Mouse (Mus musculus): ENCODE data around the gene Rbm4b. TPM values are rescaled to one million over a fixed set of nuclear protein-coding genes. Genes with fewer than 3 reads are reported as not detected.
A peak's percentile ranks its signal among the peaks of the same experiment; 100 is the strongest.

Gene Rbm4b
- polyA plus RNA-seq (2012; rRNA removed), result 29.8 and 30.5 TPM in 2 replicates

DNA sequence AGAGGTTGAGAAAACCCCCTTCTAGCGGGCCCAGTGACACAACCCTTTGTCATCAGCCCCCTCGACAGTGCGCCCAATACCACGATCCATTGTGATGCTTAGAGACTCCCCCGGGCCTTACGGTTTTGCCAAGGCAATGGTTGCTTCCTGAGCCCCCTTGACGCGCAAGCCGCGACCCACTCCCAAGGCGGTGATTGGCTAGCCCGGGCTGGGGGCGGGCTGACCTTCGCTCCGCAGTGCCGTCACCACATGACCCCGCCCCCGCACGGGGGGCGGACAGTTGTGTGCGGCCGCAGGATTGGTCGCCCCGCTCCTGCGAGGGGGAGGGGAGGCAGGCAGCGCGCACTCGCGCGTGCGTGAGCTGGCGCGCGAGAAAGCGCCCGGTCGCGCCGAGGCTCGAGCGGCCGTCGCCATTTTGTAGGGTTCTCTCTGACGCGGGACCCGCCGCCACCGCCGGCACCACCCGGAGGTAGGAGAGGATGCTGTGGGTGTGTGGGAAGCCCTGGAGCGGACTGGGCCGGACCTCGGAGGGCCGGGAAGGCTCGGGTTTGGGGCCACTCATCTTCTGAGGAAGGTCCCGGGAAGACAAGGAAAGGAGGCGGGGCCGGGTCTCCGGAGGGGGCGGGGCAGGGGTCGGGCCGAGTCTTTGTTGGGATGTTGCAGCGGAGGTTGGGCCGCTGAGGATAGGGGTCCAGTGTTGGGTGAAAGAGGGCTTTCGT lies at the start of gene Rbm4b:
Gene Rbm4b, plus strand, starts transcription at position 305 of the 719 bp plus-strand sequence.
- TF ChIP-seq CTCF (IDR thresholded peaks at IDR 0.05; ENCODE audit: borderline replicate concordance, insufficient read depth, low read depth, low read length) (no peak), POLR2A (IDR thresholded peaks at IDR 0.05; ENCODE audit: borderline replicate concordance, insufficient read depth, low read length) (peak; percentile 73)
- Histone ChIP-seq H3K27ac (ENCODE audit: insufficient read depth, low read length) (peak within 1 kb of the TSS; percentile 80), H3K27me3 (ENCODE audit: control insufficient read depth, insufficient read depth, low read length) (no peaks in the 10 kb centered on the region), H3K4me1 (ENCODE audit: control insufficient read depth, insufficient read depth, low read length) (peaks cover 3% of the 10 kb centered on the region; the same call in 1 of the 2 replicates), H3K4me3 (replicated peaks; ENCODE audit: insufficient read depth, low read depth, low read length) (peak within 1 kb of the TSS; percentile 80)
- WGBS, result 1% methylated on average over 65 of the region's 65 CpGs
- DNase-seq, result peak; percentile 96 to 98

DNA sequence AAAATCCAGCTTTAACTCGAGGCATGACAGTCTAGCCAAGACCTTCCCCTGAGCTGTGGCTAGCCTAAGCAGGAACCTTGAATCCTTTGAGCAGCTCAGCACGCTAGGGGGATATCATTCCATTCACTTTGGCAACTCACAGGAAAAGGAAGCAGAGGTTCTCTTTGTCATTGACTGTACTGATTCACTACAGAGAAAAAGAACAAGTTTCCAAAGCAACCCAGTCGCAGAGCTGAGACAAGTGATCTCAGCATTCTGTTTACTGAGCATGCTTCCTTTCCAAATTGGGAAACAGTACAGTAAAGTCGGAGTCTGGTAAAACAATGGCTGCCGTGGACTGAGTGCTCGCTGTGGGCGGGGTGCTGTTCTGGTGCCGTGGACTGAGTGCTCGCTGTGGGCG lies 47.5 kb upstream of the Rbm4b start:
- Histone ChIP-seq H3K4me1 (ENCODE audit: control insufficient read depth, insufficient read depth, low read length) (peaks cover 3% of the 10 kb centered on the region), H3K4me3 (replicated peaks; ENCODE audit: insufficient read depth, low read depth, low read length) (no peak overlapping the region), H3K27me3 (ENCODE audit: control insufficient read depth, insufficient read depth, low read length) (no peaks in the 10 kb centered on the region), H3K27ac (ENCODE audit: insufficient read depth, low read length) (no peak overlapping the region)
- DNase-seq, result no peak
- 89% methylated on average over 10 of the region's 10 CpGs for WGBS
- no peak for TF ChIP-seq CTCF (IDR thresholded peaks at IDR 0.05; ENCODE audit: borderline replicate concordance, insufficient read depth, low read depth, low read length)
- TF ChIP-seq POLR2A (IDR thresholded peaks at IDR 0.05; ENCODE audit: borderline replicate concordance, insufficient read depth, low read length), result no peak

DNA sequence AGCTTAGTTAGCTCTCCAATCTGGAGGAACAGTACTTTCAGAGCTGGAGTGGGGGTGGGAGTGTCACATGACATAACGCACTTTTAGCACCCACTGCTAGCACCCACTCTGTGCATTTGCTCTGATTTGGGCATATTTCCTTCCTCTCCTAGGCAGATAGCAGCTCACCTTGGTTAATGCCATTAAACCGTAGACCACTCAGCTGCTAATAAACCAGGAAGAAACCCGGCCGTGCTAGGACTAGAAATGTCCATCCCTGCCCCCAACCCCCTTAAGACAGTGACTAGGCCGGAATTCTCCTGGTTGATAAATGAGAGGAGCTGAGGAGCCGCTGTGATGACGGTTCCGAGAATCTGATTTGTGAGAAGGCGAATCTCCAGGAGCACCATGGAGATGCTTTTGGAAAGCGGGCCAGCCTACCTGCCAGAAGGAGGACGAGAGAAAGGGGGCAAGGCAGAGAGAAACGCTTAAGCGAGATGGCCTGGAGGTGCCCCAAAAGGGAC lies 45.1 kb upstream of the Rbm4b start, which contains the start of gene Sptbn2:
Gene Sptbn2, plus strand, starts transcription at position 70 of the 503 bp plus-strand sequence.
- 5% methylated on average over 13 of the region's 13 CpGs for WGBS
- Histone ChIP-seq H3K4me1 (ENCODE audit: control insufficient read depth, insufficient read depth, low read length) (peaks cover 15% of the 10 kb centered on the region), H3K4me3 (replicated peaks; ENCODE audit: insufficient read depth, low read depth, low read length) (peak within 1 kb of the TSS; percentile 99), H3K27ac (ENCODE audit: insufficient read depth, low read length) (peak within 1 kb of the TSS; percentile 98), H3K27me3 (ENCODE audit: control insufficient read depth, insufficient read depth, low read length) (no peaks in the 10 kb centered on the region)
- peak in 1 of 2 experiments; percentile 82 for DNase-seq
- TF ChIP-seq POLR2A (IDR thresholded peaks at IDR 0.05; ENCODE audit: borderline replicate concordance, insufficient read depth, low read length) (peak; percentile 11; the same call in 1 of the 2 replicates), CTCF (IDR thresholded peaks at IDR 0.05; ENCODE audit: borderline replicate concordance, insufficient read depth, low read depth, low read length) (no peak)

DNA sequence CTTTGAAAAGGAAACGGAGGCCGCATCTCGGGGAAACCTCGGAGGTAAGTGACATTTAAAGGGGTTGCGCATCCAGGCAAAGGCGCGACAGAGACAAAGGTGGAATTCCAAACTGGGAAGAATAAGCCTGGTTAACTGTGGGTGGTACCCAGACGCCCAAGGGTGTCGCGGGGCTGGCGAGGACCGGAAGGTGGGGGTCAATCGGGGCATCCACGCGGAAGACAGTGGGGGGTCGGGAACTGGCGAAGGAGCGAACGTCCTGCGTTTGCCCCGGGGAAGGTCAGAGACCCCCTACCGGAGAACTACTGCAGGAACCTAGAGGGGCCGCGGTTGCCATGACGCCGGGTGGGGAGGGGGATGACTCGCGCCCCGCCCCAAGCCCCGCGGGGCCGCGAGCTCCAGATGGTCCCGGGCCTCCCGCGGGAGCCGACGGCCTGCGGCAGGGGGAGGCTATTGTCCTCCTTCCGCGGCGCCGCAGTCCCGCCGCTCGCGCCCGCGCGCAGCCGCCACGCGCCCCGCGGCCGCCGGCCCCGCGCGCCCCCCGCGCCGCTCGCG lies 44.6 kb upstream of the Rbm4b start:
- WGBS, result 2% methylated on average over 43 of the region's 65 CpGs
- Histone ChIP-seq H3K4me1 (ENCODE audit: control insufficient read depth, insufficient read depth, low read length) (peaks cover 15% of the 10 kb centered on the region), H3K27ac (ENCODE audit: insufficient read depth, low read length) (peak overlapping the region; percentile 98), H3K4me3 (replicated peaks; ENCODE audit: insufficient read depth, low read depth, low read length) (peak overlapping the region; percentile 99), H3K27me3 (ENCODE audit: control insufficient read depth, insufficient read depth, low read length) (no peaks in the 10 kb centered on the region)
- TF ChIP-seq POLR2A (IDR thresholded peaks at IDR 0.05; ENCODE audit: borderline replicate concordance, insufficient read depth, low read length), result no peak; the same call in 1 of the 2 replicates
- TF ChIP-seq CTCF (IDR thresholded peaks at IDR 0.05; ENCODE audit: borderline replicate concordance, insufficient read depth, low read depth, low read length), result no peak
- peak in 1 of 2 experiments; percentile 71 for DNase-seq

DNA sequence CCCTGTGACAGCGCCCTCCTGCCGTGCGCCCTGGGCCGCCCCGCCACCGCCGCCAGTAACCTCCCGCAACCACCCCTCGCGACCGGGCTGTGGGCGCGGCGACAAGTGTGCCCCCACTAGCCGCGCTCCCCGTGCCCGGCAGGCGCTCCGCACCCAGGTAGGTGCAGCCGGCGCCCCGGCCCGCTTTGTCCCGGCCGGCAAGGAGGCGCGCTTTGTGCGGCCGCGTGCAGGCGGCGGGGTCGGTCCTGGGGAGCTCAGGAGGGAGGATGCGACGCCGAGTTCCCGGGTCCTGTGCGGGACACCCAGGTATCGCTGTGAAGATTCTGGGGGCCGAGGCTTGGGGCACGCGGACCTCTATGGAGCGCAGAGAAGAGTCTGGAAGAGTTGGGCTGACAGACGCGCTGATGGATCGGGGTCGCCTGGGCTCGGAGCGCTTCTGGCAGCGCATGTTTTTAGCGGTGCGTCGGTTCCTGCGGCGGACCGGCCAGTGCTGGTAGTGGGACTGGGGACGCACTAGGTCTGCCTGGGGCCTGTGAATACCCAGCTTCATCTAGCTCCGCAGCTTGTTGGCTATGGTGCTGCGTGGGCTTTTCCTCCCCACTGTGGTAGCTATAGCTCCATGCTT lies 44.0 kb upstream of the Rbm4b start:
- peak overlapping the region; percentile 94 for H3K27ac ChIP-seq (ENCODE audit: insufficient read depth, low read length)
- peak overlapping the region; percentile 99 for H3K4me3 ChIP-seq (replicated peaks; ENCODE audit: insufficient read depth, low read depth, low read length)
- peak; percentile 55 to 74 for DNase-seq
- TF ChIP-seq POLR2A (IDR thresholded peaks at IDR 0.05; ENCODE audit: borderline replicate concordance, insufficient read depth, low read length), result no peak
- TF ChIP-seq CTCF (IDR thresholded peaks at IDR 0.05; ENCODE audit: borderline replicate concordance, insufficient read depth, low read depth, low read length), result no peak
- under 1% methylated on average over 58 of the region's 60 CpGs for WGBS
- H3K27me3 ChIP-seq (ENCODE audit: control insufficient read depth, insufficient read depth, low read length), result no peaks in the 10 kb centered on the region
- peaks cover 15% of the 10 kb centered on the region for H3K4me1 ChIP-seq (ENCODE audit: control insufficient read depth, insufficient read depth, low read length)

DNA sequence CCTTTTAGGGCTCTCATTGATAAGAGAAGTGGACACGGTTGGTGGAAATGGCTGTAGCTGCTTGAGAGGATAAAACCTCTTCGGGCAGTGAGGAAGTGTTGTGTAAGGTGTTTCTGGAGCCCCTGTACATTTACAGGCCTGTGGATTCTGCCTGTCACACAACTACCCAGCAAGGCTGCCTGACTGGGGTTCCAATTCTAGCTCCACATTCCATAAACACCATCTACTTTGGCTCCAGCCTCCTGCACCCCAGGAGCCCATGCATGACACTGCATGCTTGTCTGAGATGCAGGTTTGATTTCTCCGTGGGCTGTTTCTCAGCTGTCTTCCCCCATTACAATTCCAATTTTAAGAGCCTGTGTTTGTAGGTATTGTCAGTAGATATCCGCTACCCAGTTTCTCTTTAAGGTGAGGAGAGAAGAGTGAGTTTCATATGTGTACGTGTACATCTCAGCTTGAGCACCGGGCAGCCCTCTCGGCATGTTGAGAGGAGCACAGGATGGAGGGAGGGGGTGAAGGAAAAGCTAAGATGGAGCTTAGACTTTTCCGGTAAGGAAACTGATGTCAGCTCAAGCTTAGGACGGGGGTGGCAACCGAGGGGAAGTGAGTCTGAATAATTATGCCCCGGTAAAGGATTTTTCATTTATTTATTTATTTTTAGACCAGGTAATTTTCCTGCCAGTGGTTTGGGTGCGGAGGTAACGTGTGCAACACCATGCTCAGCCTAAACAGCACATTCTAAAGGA lies 43.3 kb upstream of the Rbm4b start:
- DNase-seq, result peak in 1 of 2 experiments; percentile 55
- Histone ChIP-seq H3K4me1 (ENCODE audit: control insufficient read depth, insufficient read depth, low read length) (peaks cover 15% of the 10 kb centered on the region), H3K4me3 (replicated peaks; ENCODE audit: insufficient read depth, low read depth, low read length) (peak overlapping the region; percentile 99), H3K27ac (ENCODE audit: insufficient read depth, low read length) (peak overlapping the region; percentile 94), H3K27me3 (ENCODE audit: control insufficient read depth, insufficient read depth, low read length) (no peaks in the 10 kb centered on the region)
- WGBS, result 8% methylated on average over 13 of the region's 13 CpGs
- TF ChIP-seq CTCF (IDR thresholded peaks at IDR 0.05; ENCODE audit: borderline replicate concordance, insufficient read depth, low read depth, low read length), result no peak
- TF ChIP-seq POLR2A (IDR thresholded peaks at IDR 0.05; ENCODE audit: borderline replicate concordance, insufficient read depth, low read length), result no peak; the same call in 1 of the 2 replicates

GRCm38 (mm10) chr19:4713886-4714285 lies 42.4 kb upstream of the Rbm4b start:
- TF ChIP-seq POLR2A (IDR thresholded peaks at IDR 0.05; ENCODE audit: borderline replicate concordance, insufficient read depth, low read length) (no peak), CTCF (IDR thresholded peaks at IDR 0.05; ENCODE audit: borderline replicate concordance, insufficient read depth, low read depth, low read length) (no peak)
- no peak for DNase-seq
- H3K27ac ChIP-seq (ENCODE audit: insufficient read depth, low read length), result no peak overlapping the region
- no peaks in the 10 kb centered on the region for H3K27me3 ChIP-seq (ENCODE audit: control insufficient read depth, insufficient read depth, low read length)
- H3K4me1 ChIP-seq (ENCODE audit: control insufficient read depth, insufficient read depth, low read length), result peaks cover 21% of the 10 kb centered on the region
- H3K4me3 ChIP-seq (replicated peaks; ENCODE audit: insufficient read depth, low read depth, low read length), result peak overlapping the region; percentile 99
- 40% methylated on average over 3 of the region's 3 CpGs for WGBS
